Mouse (Mus musculus) neural tube, embryonic 15.5 days (tissue): ENCODE results near the gene Olfr960. TPM values are rescaled to one million over a fixed set of nuclear protein-coding genes. Genes with fewer than 3 reads are reported as not detected.

Experiments
- ATAC-seq: fragments of 200-750 bp; cut with Nextera tagmentation; 2 replicates; pipeline ENCODE4 v1.8.0; 2017; ENCODE audit warnings: mild to moderate bottlenecking, moderate TSS enrichment, moderate library complexity; ENCODE audit not compliant: low FRiP score
- H3K27ac ChIP-seq: fragments of 300-500 bp; sonication (generic); replicated peaks from 2 replicates; pipeline ENCODE4 v1.5.1; 2015; ENCODE audit warnings: mild to moderate bottlenecking, inconsistent platforms
- H3K27me3 ChIP-seq: fragments of 300-500 bp; sonication (generic); replicated peaks from 2 replicates; pipeline ENCODE4 v1.6.1; 2015; ENCODE audit warnings: inconsistent platforms
- H3K36me3 ChIP-seq: fragments of 300-500 bp; sonication (generic); 2 replicates; pipeline ENCODE4 v1.6.1; 2015; ENCODE audit warnings: inconsistent platforms
- H3K4me1 ChIP-seq: fragments of 300-500 bp; sonication (generic); 2 replicates; pipeline ENCODE4 v1.6.1; 2015; ENCODE audit warnings: inconsistent platforms
- H3K4me2 ChIP-seq: fragments of 300-500 bp; sonication (generic); 2 replicates; pipeline ENCODE4 v1.6.1; 2015; ENCODE audit warnings: inconsistent platforms, mild to moderate bottlenecking, moderate library complexity
- H3K4me3 ChIP-seq: fragments of 300-500 bp; sonication (generic); replicated peaks from 2 replicates; pipeline ENCODE4 v1.5.1; 2015; ENCODE audit warnings: mild to moderate bottlenecking, inconsistent platforms
- H3K9ac ChIP-seq: fragments of 300-500 bp; sonication (generic); replicated peaks from 2 replicates; pipeline ENCODE4 v1.6.1; 2015; ENCODE audit warnings: mild to moderate bottlenecking, inconsistent platforms
- H3K9me3 ChIP-seq: fragments of 300-500 bp; sonication (generic); replicated peaks from 2 replicates; pipeline ENCODE4 v1.6.1; 2016; ENCODE audit warnings: inconsistent platforms
- WGBS: fragments of 180-500 bp; shearing (Covaris S2); methylation state at CpG from one replicate; pipeline ENCODE4 v1.1.7; 2015; ENCODE audit warnings: mixed read lengths; 5-methylcytosine and 5-hydroxymethylcytosine counted together
- polyA plus RNA-seq: library from polyadenylated mRNA; unstranded; fragments of >200 nt; fragmentation: Nextera tagmentation; extraction: Ambion mirVana; gene quantifications from 2 replicates; pipeline ENCODE4 v1.2.1, GENCODE M21; 2015

Olfr960 gene
- polyA plus RNA-seq, 1 experiment from 2014 or later, result not detected

DNA sequence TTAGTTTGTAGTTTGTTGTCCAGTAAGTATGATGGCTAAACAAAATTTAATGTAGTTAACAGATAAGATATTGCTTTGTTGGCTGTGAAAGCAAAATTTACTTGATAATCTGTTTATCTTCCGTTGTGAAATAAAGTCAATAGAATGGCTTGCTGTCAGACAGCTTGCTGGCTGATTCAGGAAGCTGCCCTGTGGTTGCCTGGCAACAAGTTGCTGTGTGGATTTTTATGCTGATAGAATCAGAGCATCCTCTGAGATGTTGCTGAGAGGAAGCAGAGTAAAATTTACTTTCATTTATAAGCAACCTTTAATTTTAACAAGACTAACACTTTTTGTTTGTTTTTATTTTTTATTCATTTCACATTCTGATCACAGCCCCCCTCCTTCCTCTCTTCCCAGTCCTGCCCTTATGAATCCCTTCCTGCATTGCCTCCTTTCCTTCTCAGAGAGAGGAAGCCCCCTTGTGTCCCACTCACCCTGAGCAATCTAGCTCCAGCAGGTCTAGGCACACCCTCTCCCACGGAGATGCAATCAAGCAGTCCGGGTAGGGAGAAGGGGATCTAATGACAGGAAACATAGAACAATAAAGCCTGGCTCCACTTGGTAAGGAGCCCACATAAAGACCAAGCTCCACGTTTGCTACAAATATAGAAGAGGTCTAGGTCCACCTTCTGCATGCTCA, 12.9 kb downstream of the Olfr960 start:
- WGBS, result 12% methylated on average over 4 of the region's 4 CpGs
- no peaks in the 10 kb centered on the region for H3K27me3 ChIP-seq
- peak overlapping the region; percentile 68; the same call in 1 of the 2 replicates for H3K27ac ChIP-seq
- peak; percentile 87 for ATAC-seq
- peaks cover 3% of the 10 kb centered on the region for H3K4me1 ChIP-seq
- H3K4me3 ChIP-seq, result no peak overlapping the region
- H3K9ac ChIP-seq, result no peak overlapping the region
- no peaks in the 10 kb centered on the region for H3K9me3 ChIP-seq
- no peaks in the 10 kb centered on the region for H3K36me3 ChIP-seq
- 0 out of 2 replicates have a peak overlapping the region, but pooled peaks have one; percentile 15 for H3K4me2 ChIP-seq

GRCm38 (mm10) chr9:39644785-39645184, 23.6 kb downstream of the Olfr960 start, which contains the start of gene Olfr961:
TSS of gene Olfr961 (plus strand) at chr9:39645085.
- Histone ChIP-seq H3K9me3 (no peaks in the 10 kb centered on the region), H3K27me3 (no peaks in the 10 kb centered on the region)
- no peak for ATAC-seq

GRCm38 (mm10) chr9:39647382-39647781, 26.2 kb downstream of the Olfr960 start:
- no peaks in the 10 kb centered on the region for H3K36me3 ChIP-seq
- no peak overlapping the region for H3K4me2 ChIP-seq
- 92% methylated on average over 4 of the region's 4 CpGs for WGBS
- no peaks in the 10 kb centered on the region for H3K9me3 ChIP-seq
- no peak for ATAC-seq
- H3K27ac ChIP-seq, result no peak overlapping the region
- no peak overlapping the region for H3K9ac ChIP-seq
- no peaks in the 10 kb centered on the region for H3K27me3 ChIP-seq
- H3K4me1 ChIP-seq, result no peaks in the 10 kb centered on the region
- H3K4me3 ChIP-seq, result no peak overlapping the region

More at GRCm38 (mm10) chr9:39644785-39645184, 23.6 kb downstream of the Olfr960 start, which contains the start of gene Olfr961:
- H3K9ac ChIP-seq, result no peak within 1 kb of the TSS
- H3K4me1 ChIP-seq, result no peaks in the 10 kb centered on the region
- H3K4me2 ChIP-seq, result no peak within 1 kb of the TSS
- H3K27ac ChIP-seq, result no peak within 1 kb of the TSS
- H3K4me3 ChIP-seq, result no peak within 1 kb of the TSS
- H3K36me3 ChIP-seq, result no peaks in the 10 kb centered on the region

DNA sequence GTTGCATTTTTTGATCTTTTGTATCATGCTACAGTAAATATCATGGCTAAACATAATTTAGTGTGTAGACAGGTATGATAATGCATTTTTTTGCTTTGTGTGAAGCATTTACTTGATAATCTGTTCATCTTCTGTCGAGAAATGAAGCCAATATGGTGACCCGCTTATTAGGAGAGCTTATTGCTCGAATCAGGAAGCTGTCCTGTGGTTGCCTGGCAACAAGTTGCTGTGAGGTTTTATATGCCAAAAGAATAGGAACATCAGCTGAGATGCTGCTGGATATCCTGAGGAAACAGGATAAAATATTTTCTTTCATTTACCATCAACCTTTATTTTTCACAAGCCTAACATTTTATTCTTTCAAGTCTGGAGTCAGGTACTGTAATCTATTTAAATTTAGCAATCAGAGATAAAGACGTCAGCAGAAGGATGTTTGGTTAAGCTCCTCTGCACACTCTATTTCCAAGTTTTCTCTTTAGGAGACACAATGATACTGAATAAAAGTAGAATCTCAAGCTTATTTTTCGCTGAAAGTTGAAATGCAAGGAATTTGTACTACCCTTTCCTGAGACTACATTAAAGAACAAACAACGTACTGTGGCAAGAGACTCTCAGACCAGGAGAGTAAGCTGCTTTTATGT, 33.7 kb downstream of the Olfr960 start:
- Histone ChIP-seq H3K4me1 (no peaks in the 10 kb centered on the region), H3K27me3 (no peaks in the 10 kb centered on the region), H3K4me2 (no peak overlapping the region), H3K9me3 (no peaks in the 10 kb centered on the region), H3K9ac (no peak overlapping the region), H3K4me3 (no peak overlapping the region), H3K27ac (no peak overlapping the region), H3K36me3 (no peaks in the 10 kb centered on the region)
- ATAC-seq, result no peak; the same call in 1 of the 2 replicates
- WGBS, result 63% methylated on average over 6 of the region's 6 CpGs

- Histone ChIP-seq H3K4me3 (no peak within 1 kb of the TSS), H3K9me3 (no peaks in the 10 kb centered on the region), H3K4me1 (no peaks in the 10 kb centered on the region), H3K4me2 (no peak within 1 kb of the TSS), H3K27me3 (no peaks in the 10 kb centered on the region), H3K9ac (no peak within 1 kb of the TSS), H3K27ac (no peak within 1 kb of the TSS), H3K36me3 (no peaks in the 10 kb centered on the region)
- WGBS, result 95% methylated on average over 1 of the region's 1 CpGs
- no peak for ATAC-seq
These were observed 45.7 kb downstream of the Olfr960 start, which contains the start of gene Olfr963 for GRCm38 (mm10) chr9:39666905-39667304. TSS of gene Olfr963 (plus strand) at chr9:39667205.

DNA sequence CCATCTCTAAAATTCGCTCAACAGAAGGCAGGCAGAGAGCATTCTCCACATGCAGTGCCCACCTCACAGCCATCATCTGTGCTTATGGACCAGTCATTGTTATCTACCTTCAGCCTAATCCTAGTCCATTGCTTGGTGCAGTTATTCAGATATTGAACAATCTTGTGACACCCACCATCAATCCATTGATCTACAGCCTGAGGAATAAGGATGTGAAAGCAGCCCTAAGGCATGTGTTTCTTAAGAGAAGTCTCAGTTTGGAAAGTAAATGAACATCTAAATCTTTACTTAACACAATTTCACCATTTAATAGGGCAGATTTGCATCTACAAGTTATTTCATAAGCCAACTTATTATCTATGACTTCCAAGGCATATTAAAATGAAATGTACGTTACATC, 48.5 kb downstream of the Olfr960 start:
- no peaks in the 10 kb centered on the region for H3K4me1 ChIP-seq
- H3K27ac ChIP-seq, result no peak overlapping the region
- ATAC-seq, result no peak
- H3K4me2 ChIP-seq, result no peak overlapping the region
- H3K9ac ChIP-seq, result no peak overlapping the region
- no peak overlapping the region for H3K4me3 ChIP-seq
- no peaks in the 10 kb centered on the region for H3K9me3 ChIP-seq
- WGBS, result 86% methylated on average over 2 of the region's 2 CpGs
- no peaks in the 10 kb centered on the region for H3K27me3 ChIP-seq
- no peaks in the 10 kb centered on the region for H3K36me3 ChIP-seq

Other genes starting within 250 kb of the Olfr960 start
- gene Olfr951, start 234.0 kb upstream of the Olfr960 start, polyA plus RNA-seq, result not detected in 2 replicates
- gene Olfr952, start 194.2 kb upstream of the Olfr960 start, polyA plus RNA-seq, result not detected in 2 replicates
- gene Olfr954, start 164.7 kb upstream of the Olfr960 start, polyA plus RNA-seq, result not detected in 2 replicates
- gene Olfr955, start 149.4 kb upstream of the Olfr960 start, polyA plus RNA-seq, result not detected in 2 replicates
- gene Olfr44, start 127.4 kb upstream of the Olfr960 start, polyA plus RNA-seq, result not detected in 2 replicates
- gene Olfr957, start 105.6 kb upstream of the Olfr960 start, polyA plus RNA-seq, result not detected in 2 replicates
- not detected in 2 replicates for gene Olfr958, start 67.3 kb upstream of the Olfr960 start, polyA plus RNA-seq
- 0.05 TPM in 1 of 2 replicates, not detected in the other for gene Olfr959, start 45.8 kb upstream of the Olfr960 start, polyA plus RNA-seq
- gene AW551984, start 17.0 kb upstream of the Olfr960 start, polyA plus RNA-seq, result 169 and 187 TPM in 2 replicates
- gene Olfr148, start 10.7 kb upstream of the Olfr960 start, polyA plus RNA-seq, result not detected in 2 replicates
- gene Olfr961, start 23.7 kb downstream of the Olfr960 start, polyA plus RNA-seq, result not detected in 2 replicates
- not detected in 2 replicates for gene Olfr963, start 45.8 kb downstream of the Olfr960 start, polyA plus RNA-seq
- not detected in 2 replicates for gene Olfr149, start 85.7 kb downstream of the Olfr960 start, polyA plus RNA-seq
- not detected in 2 replicates for gene Olfr965, start 90.0 kb downstream of the Olfr960 start, polyA plus RNA-seq
- not detected in 2 replicates for gene Olfr150, start 109.6 kb downstream of the Olfr960 start, polyA plus RNA-seq
- gene Olfr967, start 124.9 kb downstream of the Olfr960 start, polyA plus RNA-seq, result not detected in 2 replicates
- not detected in 2 replicates for gene Olfr968, start 161.9 kb downstream of the Olfr960 start, polyA plus RNA-seq
- gene Olfr969, start 169.6 kb downstream of the Olfr960 start, polyA plus RNA-seq, result not detected in 2 replicates
- not detected in 2 replicates for gene Olfr970, start 187.5 kb downstream of the Olfr960 start, polyA plus RNA-seq
- gene Olfr971, start 215.5 kb downstream of the Olfr960 start, polyA plus RNA-seq, result not detected in 2 replicates
- gene Olfr972, start 245.0 kb downstream of the Olfr960 start, polyA plus RNA-seq, result not detected in 2 replicates